34 mouse cellular contexts compared by ENCODE assay signal in genomic region chr6:137492582-137492981, GRCm38 (mm10).
DNase-seq lines count a peak whose midpoint lies in the region; ATAC-seq and TF ChIP-seq lines count a peak whose summit lies in the region.
"Had no signal": no experiment of that assay in that cellular context is flagged by ENCODE, and none has a peak within 500 bp of the region (broad histone marks: within the 10 kb centered on the region; RNA-seq: fewer than 3 reads in every experiment).

No protein-coding gene starts in this region.

- no peaks in the 10 kb centered on the region for H3K27me3 ChIP-seq in heart, adult 2 months (ENCODE audit: control insufficient read depth, insufficient read depth, low read length)
- no peaks in the 10 kb centered on the region for H3K27me3 ChIP-seq in heart, embryonic 12.5 days (replicated peaks)
- no peaks in the 10 kb centered on the region for H3K27me3 ChIP-seq in ES-Bruce4 (ENCODE audit: control insufficient read depth, insufficient read depth, low read length, poor library complexity, severe bottlenecking)
- H3K27me3 ChIP-seq in intestine, postnatal 0 days (replicated peaks; ENCODE audit: control insufficient read depth, insufficient read depth, low read length) = no peaks in the 10 kb centered on the region
- H3K27me3 ChIP-seq in forebrain, embryonic 11.5 days (ENCODE audit: control insufficient read depth, insufficient read depth, low read length) = no peaks in the 10 kb centered on the region
- H3K27me3 ChIP-seq: embryonic facial prominence, embryonic 15.5 days; forebrain, embryonic 13.5 days; hindbrain, embryonic 12.5 days; kidney, embryonic 15.5 days; neural tube, embryonic 15.5 days; Patski had no signal

- 84% methylated on average over 4 of the region's 4 CpGs for whole genome bisulfite sequencing in heart, adult 2 months
- 81% methylated on average over 4 of the region's 4 CpGs for WGBS in heart, embryonic 12.5 days
- WGBS in intestine, postnatal 0 days = 61% methylated on average over 4 of the region's 4 CpGs
- 90% methylated on average over 4 of the region's 4 CpGs for WGBS in forebrain, embryonic 11.5 days

- TF ChIP-seq POLR2A in heart, adult 2 months (IDR thresholded peaks at IDR 0.05; ENCODE audit: insufficient read depth, low read depth, low read length) = no peak
- no peak for TF ChIP-seq POLR2A in ES-Bruce4 (IDR thresholded peaks at IDR 0.05; ENCODE audit: insufficient read depth, low read length)

- peak overlapping the region; percentile 33 for H3K27ac ChIP-seq in heart, adult 2 months
- H3K27ac ChIP-seq in heart, embryonic 12.5 days (ENCODE audit: poor library complexity, severe bottlenecking) = no peak overlapping the region
- H3K27ac ChIP-seq in ES-Bruce4 (ENCODE audit: insufficient read depth, low read length) = no peak overlapping the region
- H3K27ac ChIP-seq in intestine, postnatal 0 days (ENCODE audit: low read depth, low read length) = no peak overlapping the region; the same call in 1 of the 2 replicates
- no peak overlapping the region for H3K27ac ChIP-seq in forebrain, embryonic 11.5 days (ENCODE audit: low read depth, low read length)
- H3K27ac ChIP-seq in left cerebral cortex, adult 2 months = no peak overlapping the region
- H3K27ac ChIP-seq: embryonic facial prominence, embryonic 10.5 days; embryonic facial prominence, embryonic 15.5 days; forebrain, embryonic 13.5 days; hindbrain, embryonic 12.5 days; kidney, embryonic 15.5 days; liver, embryonic 14.5 days; macrophage; neural tube, embryonic 15.5 days had no signal

- no peaks in the 10 kb centered on the region for H3K79me2 ChIP-seq in heart, adult 2 months (replicated peaks; ENCODE audit: control insufficient read depth, insufficient read depth, low read length)

- H3K9ac ChIP-seq in heart, adult 2 months (ENCODE audit: low read depth, low read length) = no peak overlapping the region
- H3K9ac ChIP-seq in heart, embryonic 12.5 days = no peak overlapping the region
- no peak overlapping the region for H3K9ac ChIP-seq in ES-Bruce4 (ENCODE audit: low read depth, poor library complexity, severe bottlenecking)
- H3K9ac ChIP-seq in intestine, postnatal 0 days (ENCODE audit: low read depth, low read length) = no peak overlapping the region
- H3K9ac ChIP-seq in forebrain, embryonic 11.5 days (ENCODE audit: low read length) = no peak overlapping the region
- H3K9ac ChIP-seq: embryonic facial prominence, embryonic 15.5 days; forebrain, embryonic 13.5 days; hindbrain, embryonic 12.5 days; kidney, embryonic 15.5 days; liver, embryonic 14.5 days; neural tube, embryonic 15.5 days had no signal

- no peaks in the 10 kb centered on the region for H3K9me3 ChIP-seq in heart, embryonic 12.5 days (replicated peaks)
- H3K9me3 ChIP-seq in ES-Bruce4 (replicated peaks; ENCODE audit: control insufficient read depth, insufficient read depth, low read length, poor library complexity, severe bottlenecking) = no peaks in the 10 kb centered on the region
- no peaks in the 10 kb centered on the region for H3K9me3 ChIP-seq in intestine, postnatal 0 days (ENCODE audit: control insufficient read depth)
- no peaks in the 10 kb centered on the region for H3K9me3 ChIP-seq in forebrain, embryonic 11.5 days (ENCODE audit: control insufficient read depth, low read length)
- H3K9me3 ChIP-seq: embryonic facial prominence, embryonic 10.5 days; embryonic facial prominence, embryonic 15.5 days; forebrain, embryonic 13.5 days; hindbrain, embryonic 12.5 days; kidney, embryonic 15.5 days; neural tube, embryonic 15.5 days had no signal

- peaks cover 6% of the 10 kb centered on the region for H3K4me1 ChIP-seq in heart, adult 2 months (ENCODE audit: control insufficient read depth, insufficient read depth, low read length)
- H3K4me1 ChIP-seq in heart, embryonic 12.5 days (replicated peaks) = peaks cover 2% of the 10 kb centered on the region
- H3K4me1 ChIP-seq in ES-Bruce4 (ENCODE audit: control insufficient read depth, insufficient read depth, low read length) = peaks cover 11% of the 10 kb centered on the region
- H3K4me1 ChIP-seq in intestine, postnatal 0 days (replicated peaks; ENCODE audit: control insufficient read depth, insufficient read depth, low read length) = peaks cover 3% of the 10 kb centered on the region; the same call in 1 of the 2 replicates
- H3K4me1 ChIP-seq in forebrain, embryonic 11.5 days (replicated peaks; ENCODE audit: control insufficient read depth, insufficient read depth, low read length) = no peaks in the 10 kb centered on the region
- H3K4me1 ChIP-seq: embryonic facial prominence, embryonic 15.5 days; forebrain, embryonic 13.5 days; hindbrain, embryonic 12.5 days; kidney, embryonic 15.5 days; neural tube, embryonic 15.5 days had no signal

- no peak overlapping the region for H3K4me2 ChIP-seq in heart, embryonic 12.5 days
- H3K4me2 ChIP-seq in intestine, postnatal 0 days (replicated peaks; ENCODE audit: low read depth) = no peak overlapping the region
- no peak overlapping the region for H3K4me2 ChIP-seq in forebrain, embryonic 11.5 days (ENCODE audit: low read depth, low read length, severe bottlenecking)
- H3K4me2 ChIP-seq: embryonic facial prominence, embryonic 15.5 days; forebrain, embryonic 13.5 days; hindbrain, embryonic 12.5 days; kidney, embryonic 15.5 days; neural tube, embryonic 15.5 days had no signal

- TF ChIP-seq EP300 in heart, adult 2 months (IDR thresholded peaks at IDR 0.05; ENCODE audit: insufficient read depth, low read depth, low read length) = no peak
- TF ChIP-seq EP300 in ES-Bruce4 (IDR thresholded peaks at IDR 0.05; ENCODE audit: insufficient read depth, low read depth, low read length) = 0 out of 2 replicates have a peak, but pooled peaks have one; percentile 4

- H3K36me3 ChIP-seq in heart, adult 2 months (ENCODE audit: control insufficient read depth, insufficient read depth, low read length) = no peaks in the 10 kb centered on the region
- H3K36me3 ChIP-seq in heart, embryonic 12.5 days = 0 out of 2 replicates have a peak, but pooled peaks cover 7% of the 10 kb centered on the region
- no peaks in the 10 kb centered on the region for H3K36me3 ChIP-seq in ES-Bruce4 (ENCODE audit: control insufficient read depth, insufficient read depth, low read length, poor library complexity, severe bottlenecking)
- H3K36me3 ChIP-seq in intestine, postnatal 0 days (ENCODE audit: control insufficient read depth, insufficient read depth) = peaks cover 60% of the 10 kb centered on the region
- no peaks in the 10 kb centered on the region for H3K36me3 ChIP-seq in forebrain, embryonic 11.5 days (ENCODE audit: control insufficient read depth, insufficient read depth, low read length)
- H3K36me3 ChIP-seq: embryonic facial prominence, embryonic 10.5 days; embryonic facial prominence, embryonic 15.5 days; G1E; hindbrain, embryonic 12.5 days; kidney, embryonic 15.5 days; neural tube, embryonic 15.5 days had no signal

- no peak for TF ChIP-seq CTCF in heart, adult 2 months (IDR thresholded peaks at IDR 0.05)
- no peak for TF ChIP-seq CTCF in ES-Bruce4 (IDR thresholded peaks at IDR 0.05; ENCODE audit: low read depth, low read length)
- TF ChIP-seq CTCF in intestine, postnatal 0 days (IDR thresholded peaks at IDR 0.05; ENCODE audit: low read depth) = no peak
- no peak for TF ChIP-seq CTCF in left cerebral cortex, adult 2 months (IDR thresholded peaks at IDR 0.05)

- H3K4me3 ChIP-seq in heart, adult 2 months = no peak overlapping the region
- H3K4me3 ChIP-seq in heart, embryonic 12.5 days = no peak overlapping the region
- no peak overlapping the region for H3K4me3 ChIP-seq in ES-Bruce4 (ENCODE audit: low read depth, low read length)
- H3K4me3 ChIP-seq in intestine, postnatal 0 days (ENCODE audit: low read depth, low read length) = no peak overlapping the region
- no peak overlapping the region for H3K4me3 ChIP-seq in forebrain, embryonic 11.5 days (ENCODE audit: low read depth, low read length)
- no peak overlapping the region for H3K4me3 ChIP-seq in left cerebral cortex, adult 2 months
- H3K4me3 ChIP-seq: embryonic facial prominence, embryonic 10.5 days; embryonic facial prominence, embryonic 15.5 days; forebrain, embryonic 13.5 days; hindbrain, embryonic 12.5 days; kidney, embryonic 15.5 days; neural tube, embryonic 15.5 days had no signal

- intact Hi-C loops in heart, adult 2 months (cut with DNase I) = no loop called here
- intact Hi-C loops in left cerebral cortex, adult 2 months (cut with DNase I) = no loop called here

- no peak for ATAC-seq in heart, embryonic 12.5 days (ENCODE audit: insufficient number of reproducible peaks, low FRiP score)
- peak; percentile 80 for ATAC-seq in intestine, postnatal 0 days
- no peak for ATAC-seq in forebrain, embryonic 11.5 days (replicated peaks; ENCODE audit: low FRiP score)
- ATAC-seq: forebrain, embryonic 13.5 days; hindbrain, postnatal 0 days; Patski had no signal

- DNase-seq in heart, adult 2 months = no peak
- DNase-seq in 3T3-L1 (ENCODE audit: low read depth, low spot score) (peak; percentile 55), adipocyte (ENCODE audit: low spot score) (no peak)
- DNase-seq in forebrain, embryonic 11.5 days (ENCODE audit: low spot score) = no peak
- no peak for DNase-seq in left cerebral cortex, adult 2 months (ENCODE audit: extremely low spot score in 1 of 2, low spot score in 2 of 2)
- DNase-seq: adrenal gland, adult 8-10 months; B cell, adult 2 months; cerebellum, adult 11 months; cerebellum, adult 9-10 months; kidney, adult 11 months; kidney, postnatal 36 days; liver; lung, adult 2 months; lung, postnatal 10 days; midbrain, embryonic 14.5 days; retina, postnatal 1 day; right cerebral cortex, postnatal 25 days; spleen, adult 18-20 months; thymus, adult 2 months; thymus, postnatal 36 days had no signal
